In the genomic region with DNA sequence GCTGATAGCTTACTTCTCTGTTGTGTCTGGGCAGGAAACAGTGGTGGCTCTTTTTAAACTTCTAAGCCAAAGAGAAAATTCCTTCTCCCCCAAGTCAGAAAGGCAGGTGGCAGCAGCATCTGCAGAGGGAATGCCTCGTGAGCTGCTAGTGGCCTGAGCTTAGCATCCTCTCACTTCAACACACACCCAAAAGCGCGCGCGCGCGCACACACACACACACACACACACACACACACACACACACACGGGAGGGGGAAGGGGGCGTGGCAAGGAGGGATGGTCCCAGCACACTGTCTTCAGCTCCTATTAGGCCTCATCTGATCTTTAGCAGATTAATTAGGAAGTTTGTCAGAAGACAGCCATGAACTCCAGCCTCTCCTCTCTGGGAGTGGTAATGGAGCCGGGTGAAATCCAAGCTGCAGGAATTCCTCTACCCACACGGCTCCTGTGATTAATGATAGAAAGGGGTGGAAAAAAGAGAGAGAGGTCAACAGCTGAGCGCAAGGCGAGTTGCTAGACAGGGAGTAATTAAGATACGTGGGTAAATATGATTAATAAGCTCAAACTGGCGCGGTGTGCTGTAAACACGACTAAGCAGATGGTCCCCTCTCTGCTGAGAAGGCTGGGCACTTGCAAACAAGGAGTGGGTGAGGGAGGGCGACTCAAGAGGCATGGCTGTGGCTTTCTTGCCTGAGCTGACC, we compare ENCODE assay signal across 9 mouse cellular contexts.
DNase-seq lines count a peak whose midpoint lies in the region; ATAC-seq lines count a peak whose summit lies in the region.
"Had no signal": no experiment of that assay in that cellular context is flagged by ENCODE, and none has a peak within 500 bp of the region (broad histone marks: within the 10 kb centered on the region; RNA-seq: fewer than 3 reads in every experiment).

No protein-coding gene starts in this region.

- peak; percentile 5 for DNase-seq in cerebellum, adult 8-10 months
- no peak for DNase-seq in cerebellum, adult 11-12 months
- DNase-seq in midbrain, embryonic 14.5 days = peak; percentile 24
- no peak for DNase-seq in natural killer cell, adult 2 months (ENCODE audit: low spot score in 2 of 2)
- DNase-seq in layer of hippocampus, postnatal 10 days (ENCODE audit: low spot score in 2 of 2) = no peak

- no peak overlapping the region for H3K4me3 ChIP-seq in midbrain, embryonic 14.5 days (replicated peaks; ENCODE audit: low read depth, low read length)
- no peak overlapping the region for H3K4me3 ChIP-seq in midbrain, embryonic 15.5 days
- H3K4me3 ChIP-seq in intestine, embryonic 15.5 days (replicated peaks) = no peak overlapping the region
- no peak overlapping the region for H3K4me3 ChIP-seq in stomach, embryonic 16.5 days (replicated peaks; ENCODE audit: low read length)
- H3K4me3 ChIP-seq: erythroblast, embryonic 14.5 days had no signal

- H3K9me3 ChIP-seq in midbrain, embryonic 14.5 days (ENCODE audit: control insufficient read depth, low read length) = no peaks in the 10 kb centered on the region
- H3K9me3 ChIP-seq in midbrain, embryonic 15.5 days = no peaks in the 10 kb centered on the region
- H3K9me3 ChIP-seq in intestine, embryonic 15.5 days = no peaks in the 10 kb centered on the region
- H3K9me3 ChIP-seq in stomach, embryonic 16.5 days (replicated peaks; ENCODE audit: control insufficient read depth, low read length) = no peaks in the 10 kb centered on the region

- no peaks in the 10 kb centered on the region for H3K27me3 ChIP-seq in midbrain, embryonic 14.5 days (ENCODE audit: control insufficient read depth, insufficient read depth, low read length)
- no peaks in the 10 kb centered on the region for H3K27me3 ChIP-seq in midbrain, embryonic 15.5 days (replicated peaks)
- no peaks in the 10 kb centered on the region for H3K27me3 ChIP-seq in intestine, embryonic 15.5 days (replicated peaks)
- H3K27me3 ChIP-seq in stomach, embryonic 16.5 days (ENCODE audit: control insufficient read depth, insufficient read depth, low read length) = no peaks in the 10 kb centered on the region

- H3K27ac ChIP-seq in midbrain, embryonic 14.5 days (replicated peaks; ENCODE audit: low read depth, low read length) = no peak overlapping the region
- H3K27ac ChIP-seq in midbrain, embryonic 15.5 days = no peak overlapping the region
- H3K27ac ChIP-seq in intestine, embryonic 15.5 days = no peak overlapping the region
- no peak overlapping the region for H3K27ac ChIP-seq in stomach, embryonic 16.5 days (ENCODE audit: low read length)

- 67% methylated on average over 18 of the region's 18 CpGs for WGBS in midbrain, embryonic 14.5 days
- 62% methylated on average over 18 of the region's 18 CpGs for WGBS in midbrain, embryonic 15.5 days
- 41% methylated on average over 18 of the region's 18 CpGs for WGBS in intestine, embryonic 15.5 days
- 28% methylated on average over 18 of the region's 18 CpGs for WGBS in stomach, embryonic 16.5 days

- no peaks in the 10 kb centered on the region for H3K36me3 ChIP-seq in midbrain, embryonic 14.5 days (ENCODE audit: control insufficient read depth, insufficient read depth, low read length)
- no peaks in the 10 kb centered on the region for H3K36me3 ChIP-seq in midbrain, embryonic 15.5 days (replicated peaks)
- no peaks in the 10 kb centered on the region for H3K36me3 ChIP-seq in intestine, embryonic 15.5 days
- no peaks in the 10 kb centered on the region for H3K36me3 ChIP-seq in stomach, embryonic 16.5 days (ENCODE audit: control insufficient read depth, insufficient read depth, low read length)

- H3K9ac ChIP-seq in midbrain, embryonic 14.5 days (replicated peaks; ENCODE audit: low read length) = no peak overlapping the region
- H3K9ac ChIP-seq in midbrain, embryonic 15.5 days = no peak overlapping the region
- H3K9ac ChIP-seq in intestine, embryonic 15.5 days = no peak overlapping the region
- no peak overlapping the region; the same call in 1 of the 2 replicates for H3K9ac ChIP-seq in stomach, embryonic 16.5 days (ENCODE audit: low read length)

- H3K4me2 ChIP-seq in midbrain, embryonic 14.5 days (ENCODE audit: low read length) = no peak overlapping the region
- no peak overlapping the region for H3K4me2 ChIP-seq in midbrain, embryonic 15.5 days
- no peak overlapping the region for H3K4me2 ChIP-seq in intestine, embryonic 15.5 days (replicated peaks)
- H3K4me2 ChIP-seq in stomach, embryonic 16.5 days (ENCODE audit: low read depth, low read length) = 0 out of 2 replicates have a peak overlapping the region, but pooled peaks have one; percentile 9

- peaks cover 6% of the 10 kb centered on the region for H3K4me1 ChIP-seq in midbrain, embryonic 14.5 days (ENCODE audit: control insufficient read depth, insufficient read depth, low read length)
- H3K4me1 ChIP-seq in midbrain, embryonic 15.5 days = peaks cover 8% of the 10 kb centered on the region
- H3K4me1 ChIP-seq in intestine, embryonic 15.5 days (replicated peaks) = peaks cover 6% of the 10 kb centered on the region; the same call in 1 of the 2 replicates
- peaks cover 17% of the 10 kb centered on the region for H3K4me1 ChIP-seq in stomach, embryonic 16.5 days (ENCODE audit: control insufficient read depth, insufficient read depth, low read length)

- no peak for ATAC-seq in midbrain, embryonic 14.5 days (ENCODE audit: low FRiP score, low TSS enrichment)
- no peak for ATAC-seq in midbrain, embryonic 15.5 days (replicated peaks)
- peak; percentile 63 for ATAC-seq in intestine, embryonic 15.5 days
- ATAC-seq in stomach, embryonic 16.5 days (ENCODE audit: insufficient read depth, low FRiP score) = peak; percentile 32; the same call in 1 of the 2 replicates

Comparison
In these comparisons a context has a peak if more than half of its experiments do, and no peak if none do; other contexts are left out.
1. DNase-seq: peak in cerebellum, adult 8-10 months (single experiment) and midbrain, embryonic 14.5 days (single experiment); none in cerebellum, adult 11-12 months (single experiment), natural killer cell, adult 2 months (0 of 2) and layer of hippocampus, postnatal 10 days (0 of 2).
2. ATAC-seq: peak in intestine, embryonic 15.5 days (single experiment) and stomach, embryonic 16.5 days (single experiment); none in midbrain, embryonic 14.5 days (single experiment) and midbrain, embryonic 15.5 days (single experiment).